Mouse (Mus musculus) neural tube, embryonic 15.5 days (tissue): ENCODE results near the gene Syce1. TPM values are rescaled to one million over a fixed set of nuclear protein-coding genes. Genes with fewer than 3 reads are reported as not detected.

ENCODE experiments used
- ATAC-seq: fragments of 200-750 bp; cut with Nextera tagmentation; 2 replicates; pipeline ENCODE4 v1.8.0; 2017; ENCODE audit warnings: mild to moderate bottlenecking, moderate TSS enrichment, moderate library complexity; ENCODE audit not compliant: low FRiP score
- H3K27ac ChIP-seq: fragments of 300-500 bp; sonication (generic); replicated peaks from 2 replicates; pipeline ENCODE4 v1.5.1; 2015; ENCODE audit warnings: mild to moderate bottlenecking, inconsistent platforms
- H3K27me3 ChIP-seq: fragments of 300-500 bp; sonication (generic); replicated peaks from 2 replicates; pipeline ENCODE4 v1.6.1; 2015; ENCODE audit warnings: inconsistent platforms
- H3K36me3 ChIP-seq: fragments of 300-500 bp; sonication (generic); 2 replicates; pipeline ENCODE4 v1.6.1; 2015; ENCODE audit warnings: inconsistent platforms
- H3K4me1 ChIP-seq: fragments of 300-500 bp; sonication (generic); 2 replicates; pipeline ENCODE4 v1.6.1; 2015; ENCODE audit warnings: inconsistent platforms
- H3K4me2 ChIP-seq: fragments of 300-500 bp; sonication (generic); 2 replicates; pipeline ENCODE4 v1.6.1; 2015; ENCODE audit warnings: inconsistent platforms, mild to moderate bottlenecking, moderate library complexity
- H3K4me3 ChIP-seq: fragments of 300-500 bp; sonication (generic); replicated peaks from 2 replicates; pipeline ENCODE4 v1.5.1; 2015; ENCODE audit warnings: mild to moderate bottlenecking, inconsistent platforms
- H3K9ac ChIP-seq: fragments of 300-500 bp; sonication (generic); replicated peaks from 2 replicates; pipeline ENCODE4 v1.6.1; 2015; ENCODE audit warnings: mild to moderate bottlenecking, inconsistent platforms
- H3K9me3 ChIP-seq: fragments of 300-500 bp; sonication (generic); replicated peaks from 2 replicates; pipeline ENCODE4 v1.6.1; 2016; ENCODE audit warnings: inconsistent platforms
- WGBS: fragments of 180-500 bp; shearing (Covaris S2); methylation state at CpG from one replicate; pipeline ENCODE4 v1.1.7; 2015; ENCODE audit warnings: mixed read lengths; 5-methylcytosine and 5-hydroxymethylcytosine counted together
- polyA plus RNA-seq: library from polyadenylated mRNA; unstranded; fragments of >200 nt; fragmentation: Nextera tagmentation; extraction: Ambion mirVana; gene quantifications from 2 replicates; pipeline ENCODE4 v1.2.1, GENCODE M21; 2015

Gene Syce1
- polyA plus RNA-seq, 1 experiment from 2014 or later = 0.47 TPM

DNA sequence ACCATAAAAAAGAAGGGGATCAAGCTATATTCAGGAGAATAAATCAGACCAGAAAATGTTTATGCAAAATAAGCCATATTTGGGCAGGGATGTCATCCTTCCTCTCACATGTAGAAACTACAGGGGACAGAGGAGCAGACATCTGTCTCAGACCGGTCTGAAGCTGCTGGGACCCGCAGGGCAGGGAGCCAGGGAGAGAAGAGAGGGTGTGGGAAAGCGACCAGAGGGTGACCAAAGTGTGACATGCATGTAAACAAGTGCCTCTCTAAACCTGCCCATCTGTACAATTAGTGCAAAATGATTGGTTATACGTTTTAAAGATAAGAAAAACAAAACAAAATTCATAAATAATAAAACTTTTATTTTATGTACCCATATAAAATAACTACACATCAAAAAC, 32.5 kb upstream of the Syce1 start:
- H3K9me3 ChIP-seq = no peaks in the 10 kb centered on the region
- no peak for ATAC-seq
- H3K4me2 ChIP-seq = peak overlapping the region; percentile 39
- no peaks in the 10 kb centered on the region for H3K27me3 ChIP-seq
- no peak overlapping the region for H3K4me3 ChIP-seq
- 60% methylated on average over 4 of the region's 4 CpGs for WGBS
- H3K27ac ChIP-seq = no peak overlapping the region
- peaks cover 22% of the 10 kb centered on the region for H3K4me1 ChIP-seq
- H3K9ac ChIP-seq = no peak overlapping the region
- peaks cover 6% of the 10 kb centered on the region; the same call in 1 of the 2 replicates for H3K36me3 ChIP-seq

DNA sequence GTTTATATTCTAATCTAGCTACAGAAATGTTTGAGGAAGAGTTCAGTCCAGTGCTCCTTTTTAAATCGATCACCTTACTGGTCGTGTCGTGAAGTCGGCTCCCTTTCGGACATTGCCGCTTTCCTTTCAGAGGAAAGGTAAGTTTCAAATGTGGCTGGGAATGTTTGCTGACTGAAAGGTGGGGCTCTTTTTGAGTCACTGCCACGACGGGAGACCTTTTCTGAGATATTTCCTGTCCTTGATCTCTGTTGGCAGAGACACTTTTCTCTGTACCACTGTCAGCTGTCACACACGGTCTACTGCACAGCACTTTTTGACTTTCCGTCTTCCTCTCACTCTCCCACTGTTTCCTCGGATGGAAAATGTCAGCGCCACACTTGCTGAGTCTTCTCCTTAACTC, 25.2 kb upstream of the Syce1 start:
- no peak for ATAC-seq

DNA sequence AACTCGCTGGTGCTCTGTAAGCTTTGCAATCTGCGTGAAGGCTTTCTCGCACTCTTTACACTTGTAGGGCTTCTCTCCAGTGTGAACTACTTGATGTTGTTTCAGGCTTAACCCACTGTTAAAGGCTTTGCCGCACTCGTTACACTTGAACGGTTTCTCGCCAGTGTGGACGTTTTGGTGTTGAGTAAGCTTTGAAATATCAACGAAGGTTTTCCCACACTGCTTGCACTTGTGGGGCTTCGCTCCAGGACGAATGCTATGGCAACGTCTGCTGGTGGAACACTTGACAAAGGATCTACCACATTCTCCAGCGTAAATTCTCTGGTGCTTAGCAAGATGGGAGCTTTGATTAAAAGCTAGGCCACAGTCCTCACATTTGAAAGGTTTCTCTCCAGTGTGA, 24.1 kb upstream of the Syce1 start:
- no peak overlapping the region for H3K4me3 ChIP-seq
- H3K9me3 ChIP-seq = no peaks in the 10 kb centered on the region
- H3K4me1 ChIP-seq = no peaks in the 10 kb centered on the region
- no peak overlapping the region for H3K4me2 ChIP-seq
- peaks cover 44% of the 10 kb centered on the region for H3K36me3 ChIP-seq
- no peak; the same call in 1 of the 2 replicates for ATAC-seq
- H3K27me3 ChIP-seq = no peaks in the 10 kb centered on the region
- H3K9ac ChIP-seq = no peak overlapping the region
- peak overlapping the region; percentile 45; the same call in 1 of the 2 replicates for H3K27ac ChIP-seq
- 82% methylated on average over 13 of the region's 13 CpGs for WGBS

More for the DNA sequence above, 25.2 kb upstream of the Syce1 start:
- 92% methylated on average over 12 of the region's 12 CpGs for WGBS
- Histone ChIP-seq H3K9me3 (no peaks in the 10 kb centered on the region), H3K27me3 (no peaks in the 10 kb centered on the region), H3K9ac (no peak overlapping the region), H3K27ac (no peak overlapping the region), H3K4me2 (no peak overlapping the region), H3K36me3 (peaks cover 38% of the 10 kb centered on the region), H3K4me1 (peaks cover 8% of the 10 kb centered on the region), H3K4me3 (no peak overlapping the region)

DNA sequence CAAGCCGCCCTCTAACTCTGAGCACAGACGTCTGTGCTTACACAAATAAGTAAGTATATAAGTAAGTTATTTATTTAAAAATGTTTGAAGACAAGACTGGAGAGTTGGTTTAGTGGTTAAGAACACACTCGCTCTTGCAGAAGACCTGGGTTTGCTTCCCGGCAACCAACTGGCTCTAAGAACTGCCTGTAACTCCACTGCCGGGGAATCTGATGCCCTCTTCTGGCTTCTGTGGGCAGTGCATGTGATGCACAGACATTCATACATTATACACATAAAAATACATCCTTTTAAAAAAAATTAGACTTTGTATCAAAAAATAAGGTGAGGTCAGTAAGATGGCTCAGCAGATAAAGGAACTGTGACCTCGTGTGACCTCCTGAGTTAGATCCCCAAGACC, 22.8 kb upstream of the Syce1 start:
- H3K36me3 ChIP-seq = peaks cover 47% of the 10 kb centered on the region
- no peaks in the 10 kb centered on the region for H3K27me3 ChIP-seq
- no peak overlapping the region for H3K4me2 ChIP-seq
- H3K9me3 ChIP-seq = no peaks in the 10 kb centered on the region
- WGBS = 96% methylated on average over 6 of the region's 6 CpGs
- no peak overlapping the region for H3K4me3 ChIP-seq
- H3K4me1 ChIP-seq = no peaks in the 10 kb centered on the region
- no peak overlapping the region for H3K9ac ChIP-seq
- no peak overlapping the region for H3K27ac ChIP-seq
- ATAC-seq = no peak

DNA sequence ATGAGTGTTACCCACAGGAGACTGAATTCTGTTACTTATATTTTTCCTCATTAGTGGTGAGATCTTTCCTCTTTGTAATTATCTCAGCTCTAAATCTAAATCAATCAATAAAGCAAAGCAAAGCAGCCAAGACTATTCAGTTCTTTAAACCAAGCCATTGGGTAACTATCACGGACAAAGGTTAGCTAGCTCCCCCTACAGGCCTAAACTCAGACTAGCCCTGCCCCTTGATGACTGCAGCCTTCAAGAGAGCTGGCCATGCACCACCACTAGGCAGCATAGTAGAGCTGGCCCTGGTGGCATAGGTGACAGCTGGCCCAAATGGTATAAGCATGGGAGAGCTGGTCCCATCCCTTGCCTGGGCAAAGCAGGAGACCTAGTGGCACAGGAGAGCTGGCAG, 18.1 kb upstream of the Syce1 start:
- no peaks in the 10 kb centered on the region for H3K27me3 ChIP-seq
- H3K4me1 ChIP-seq = no peaks in the 10 kb centered on the region
- H3K9ac ChIP-seq = no peak overlapping the region
- H3K4me2 ChIP-seq = no peak overlapping the region
- ATAC-seq = no peak
- no peak overlapping the region for H3K27ac ChIP-seq
- 18% methylated on average over 1 of the region's 1 CpGs for WGBS
- no peaks in the 10 kb centered on the region for H3K9me3 ChIP-seq
- peaks cover 21% of the 10 kb centered on the region for H3K36me3 ChIP-seq
- H3K4me3 ChIP-seq = no peak overlapping the region

DNA sequence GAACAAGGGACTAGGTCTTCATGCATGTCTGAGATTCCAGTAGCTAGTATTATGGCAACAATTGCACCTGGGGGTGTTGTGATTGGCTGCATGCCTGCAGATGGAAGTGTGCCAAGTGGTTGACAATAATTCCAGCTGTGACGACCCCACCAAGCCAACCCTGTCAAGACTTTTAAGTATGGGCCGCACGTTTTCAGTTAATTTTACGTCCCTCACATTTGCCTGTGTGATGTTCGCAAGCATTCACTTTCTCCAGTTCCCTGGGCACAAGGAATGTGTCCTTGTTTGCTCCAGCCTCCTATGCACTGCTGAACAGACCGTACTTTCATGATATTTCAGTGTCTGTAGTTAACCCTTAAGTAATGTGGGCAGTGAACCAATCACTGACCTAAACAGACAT, 15.0 kb upstream of the Syce1 start:
- H3K4me1 ChIP-seq = no peaks in the 10 kb centered on the region
- H3K4me3 ChIP-seq = no peak overlapping the region
- no peak overlapping the region for H3K9ac ChIP-seq
- no peak overlapping the region for H3K4me2 ChIP-seq
- ATAC-seq = no peak
- no peaks in the 10 kb centered on the region for H3K9me3 ChIP-seq
- peaks cover 12% of the 10 kb centered on the region; the same call in 1 of the 2 replicates for H3K36me3 ChIP-seq
- H3K27me3 ChIP-seq = no peaks in the 10 kb centered on the region
- WGBS = 58% methylated on average over 6 of the region's 6 CpGs
- H3K27ac ChIP-seq = no peak overlapping the region

DNA sequence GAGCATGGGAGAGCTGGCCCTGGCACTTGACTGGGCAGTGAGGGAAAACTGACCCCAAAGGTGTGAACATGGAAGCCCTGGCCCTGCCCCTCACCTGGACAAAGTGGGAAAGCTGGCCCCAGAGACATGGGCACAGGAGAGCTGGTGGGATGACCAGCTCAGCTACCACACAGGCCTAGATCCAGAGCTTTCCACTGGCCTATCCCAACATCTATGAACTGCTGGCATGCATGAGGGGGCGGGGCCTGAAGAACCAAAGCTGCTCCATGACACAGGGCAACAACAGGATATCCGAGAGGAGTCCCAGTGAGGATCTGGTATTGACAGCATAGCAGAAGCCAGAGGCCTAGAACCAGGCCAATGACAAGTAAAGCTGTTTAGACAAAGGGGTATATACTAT, 10.6 kb upstream of the Syce1 start:
- Histone ChIP-seq H3K4me3 (no peak overlapping the region), H3K9me3 (no peaks in the 10 kb centered on the region), H3K36me3 (no peaks in the 10 kb centered on the region), H3K4me1 (no peaks in the 10 kb centered on the region), H3K4me2 (no peak overlapping the region), H3K27me3 (no peaks in the 10 kb centered on the region), H3K9ac (no peak overlapping the region), H3K27ac (no peak overlapping the region)
- ATAC-seq = no peak
- 71% methylated on average over 2 of the region's 2 CpGs for WGBS

DNA sequence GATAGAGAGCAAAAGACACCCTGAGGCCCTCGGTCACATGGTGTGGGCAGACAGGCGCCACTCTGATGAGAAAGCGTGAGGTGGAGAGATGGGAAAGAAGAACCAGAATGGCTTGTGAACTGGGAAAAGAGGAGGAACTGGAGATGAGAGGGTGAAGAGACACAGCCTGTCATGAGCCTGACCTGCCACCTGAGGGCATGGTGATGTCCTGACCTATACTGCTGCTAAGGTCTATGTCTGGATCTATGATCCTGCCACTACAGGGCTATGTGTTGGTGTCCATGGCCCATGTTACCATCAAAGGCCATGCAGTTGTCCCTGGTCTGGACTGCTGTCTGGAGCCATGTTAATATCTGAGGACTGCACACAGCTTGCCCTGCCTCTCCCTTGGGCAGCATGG, 10.0 kb upstream of the Syce1 start:
- 86% methylated on average over 3 of the region's 3 CpGs for WGBS
- ATAC-seq = no peak
- no peaks in the 10 kb centered on the region for H3K27me3 ChIP-seq
- H3K9me3 ChIP-seq = no peaks in the 10 kb centered on the region
- H3K4me3 ChIP-seq = no peak overlapping the region
- H3K27ac ChIP-seq = no peak overlapping the region
- H3K4me1 ChIP-seq = no peaks in the 10 kb centered on the region
- no peak overlapping the region for H3K4me2 ChIP-seq
- H3K9ac ChIP-seq = no peak overlapping the region
- H3K36me3 ChIP-seq = no peaks in the 10 kb centered on the region

DNA sequence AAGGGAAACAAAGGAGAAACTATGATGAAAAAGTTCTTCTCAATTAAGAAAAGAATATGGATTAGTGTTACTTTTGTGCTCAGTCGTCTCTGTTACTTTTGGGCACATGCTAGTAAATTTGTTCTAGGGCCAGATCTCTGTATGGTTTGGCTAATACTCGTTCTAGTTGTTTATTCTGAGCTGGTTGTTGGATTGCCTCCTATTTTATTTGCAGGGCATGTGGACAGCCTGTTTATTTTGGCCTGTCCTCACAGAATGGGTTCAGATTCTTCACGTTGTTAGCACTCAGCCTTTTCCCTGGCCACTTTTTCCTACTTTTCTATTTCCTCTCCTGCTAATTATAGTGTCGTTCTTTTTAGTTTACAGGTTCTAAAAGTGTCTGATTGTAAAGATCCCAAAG, 5.9 kb upstream of the Syce1 start:
- whole genome bisulfite sequencing = 76% methylated on average over 4 of the region's 4 CpGs
- H3K9me3 ChIP-seq = no peaks in the 10 kb centered on the region

DNA sequence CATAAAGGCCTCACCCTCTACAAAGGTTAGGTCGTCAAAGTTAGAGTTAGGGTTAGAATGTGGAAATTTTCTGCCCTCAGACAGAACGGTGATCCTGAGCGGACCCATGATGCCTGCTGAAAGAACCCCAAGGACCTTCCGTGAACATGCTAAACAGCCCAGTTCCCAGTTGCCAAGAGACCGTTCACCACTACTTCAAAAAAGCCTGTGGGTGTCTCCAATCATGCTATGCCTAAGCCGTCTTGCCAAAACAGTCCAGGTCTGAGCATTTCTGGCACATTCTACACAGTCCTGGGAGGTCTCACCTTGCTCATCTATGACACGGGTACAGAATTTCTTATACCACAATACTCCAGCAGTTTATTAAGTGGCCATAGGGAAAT, 392 bp upstream of the Syce1 start:
- no peak overlapping the region for H3K27ac ChIP-seq
- no peaks in the 10 kb centered on the region for H3K4me1 ChIP-seq
- WGBS = 92% methylated on average over 7 of the region's 7 CpGs
- no peak overlapping the region for H3K4me2 ChIP-seq
- H3K9me3 ChIP-seq = peaks cover 5% of the 10 kb centered on the region; the same call in 1 of the 2 replicates
- H3K9ac ChIP-seq = no peak overlapping the region
- H3K36me3 ChIP-seq = no peaks in the 10 kb centered on the region
- H3K4me3 ChIP-seq = no peak overlapping the region
- H3K27me3 ChIP-seq = no peaks in the 10 kb centered on the region
- ATAC-seq = no peak

More for the DNA sequence above, 5.9 kb upstream of the Syce1 start:
- Histone ChIP-seq H3K4me2 (no peak overlapping the region), H3K4me3 (no peak overlapping the region), H3K9ac (no peak overlapping the region), H3K4me1 (no peaks in the 10 kb centered on the region), H3K36me3 (no peaks in the 10 kb centered on the region), H3K27me3 (no peaks in the 10 kb centered on the region), H3K27ac (no peak overlapping the region)
- ATAC-seq = no peak

DNA sequence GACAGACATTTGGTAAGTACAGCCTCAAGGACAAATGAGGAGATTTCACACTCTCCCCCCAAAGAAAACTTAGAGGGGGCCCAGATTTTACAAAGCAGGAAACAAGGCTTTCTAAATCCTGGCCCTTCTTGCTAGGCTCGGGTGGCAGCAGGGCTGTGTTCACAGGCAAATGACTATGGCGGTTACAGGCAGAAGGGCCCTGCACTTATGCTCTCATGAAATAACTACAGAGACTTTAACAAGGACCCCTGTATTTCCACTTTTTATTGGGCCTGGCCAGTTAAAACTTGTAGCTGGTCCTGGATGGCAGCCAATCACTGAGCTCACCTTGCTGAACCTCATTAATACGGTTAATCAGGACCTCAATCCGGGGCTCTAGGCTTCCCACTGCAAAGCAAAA, 7.1 kb downstream of the Syce1 start:
- Histone ChIP-seq H3K27ac (no peak overlapping the region), H3K36me3 (no peaks in the 10 kb centered on the region), H3K4me2 (no peak overlapping the region), H3K27me3 (no peaks in the 10 kb centered on the region), H3K4me1 (no peaks in the 10 kb centered on the region), H3K9me3 (no peaks in the 10 kb centered on the region), H3K4me3 (no peak overlapping the region), H3K9ac (no peak overlapping the region)
- ATAC-seq = no peak
- 79% methylated on average over 4 of the region's 4 CpGs for WGBS

DNA sequence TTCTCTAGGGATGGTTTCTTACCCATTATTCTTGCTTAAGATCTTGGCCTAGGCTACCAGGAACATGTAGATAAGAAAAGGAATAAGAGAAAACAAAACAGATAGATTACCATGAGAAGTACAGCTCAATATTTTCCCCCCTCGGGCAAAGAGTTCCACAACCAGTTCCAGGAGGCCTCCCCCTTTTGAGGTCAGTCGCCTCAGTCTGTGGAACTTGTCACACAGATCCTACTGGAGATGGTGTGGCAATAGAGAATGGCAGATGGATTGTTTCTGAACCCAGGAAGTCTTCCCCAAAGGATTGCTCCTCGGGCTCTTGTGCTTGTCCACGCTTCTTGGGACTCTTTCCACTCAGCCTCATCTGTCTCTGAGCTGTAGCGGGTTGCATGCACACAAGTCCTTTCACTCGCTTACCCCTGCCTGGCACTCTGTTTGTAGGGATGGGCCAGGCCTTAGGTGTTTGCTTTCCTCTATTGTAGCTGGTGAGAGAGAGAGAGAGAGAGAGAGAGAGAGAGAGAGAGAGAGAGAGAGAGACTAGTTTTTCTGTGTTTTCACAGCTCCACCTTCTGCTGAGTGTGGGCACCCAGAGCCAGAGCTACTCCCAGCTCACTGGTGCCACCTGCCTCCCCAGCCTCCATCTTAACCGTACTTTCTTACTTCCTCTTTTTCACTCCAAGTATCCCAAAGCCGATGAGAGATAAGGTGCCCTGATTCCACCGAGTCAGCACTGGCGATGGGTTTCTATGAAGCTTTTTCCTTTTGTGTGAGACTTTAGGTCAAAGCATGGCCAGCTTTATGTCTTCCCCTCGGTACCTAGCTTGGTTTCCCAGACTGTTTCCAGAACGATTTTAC, 21.5 kb downstream of the Syce1 start:
- WGBS = 85% methylated on average over 12 of the region's 12 CpGs
- H3K36me3 ChIP-seq = no peaks in the 10 kb centered on the region
- no peak for ATAC-seq
- H3K27me3 ChIP-seq = no peaks in the 10 kb centered on the region
- H3K4me2 ChIP-seq = no peak overlapping the region
- no peaks in the 10 kb centered on the region for H3K4me1 ChIP-seq
- H3K9me3 ChIP-seq = no peaks in the 10 kb centered on the region
- H3K27ac ChIP-seq = no peak overlapping the region
- H3K9ac ChIP-seq = no peak overlapping the region
- no peak overlapping the region for H3K4me3 ChIP-seq
